Mouse (Mus musculus): Measurements from ENCODE around the gene Kif1a. TPM values are rescaled to one million over a fixed set of nuclear protein-coding genes. Genes with fewer than 3 reads are reported as not detected.
A peak's percentile ranks its signal among the peaks of the same experiment; 100 is the strongest.

Gene Kif1a
- 1 to 10 TPM in 1 of 2 experiments, under 1 TPM in 1; 0.96 to 2.4 TPM for total RNA-seq (2021)
- long read RNA-seq, experiment 1, partial matches to known transcripts = 0 of 1 reads
- long read RNA-seq, experiment 1, other reads (novel, unspliced or antisense) = 1 of 1 reads
- long read RNA-seq, experiment 2 = 0 reads

DNA sequence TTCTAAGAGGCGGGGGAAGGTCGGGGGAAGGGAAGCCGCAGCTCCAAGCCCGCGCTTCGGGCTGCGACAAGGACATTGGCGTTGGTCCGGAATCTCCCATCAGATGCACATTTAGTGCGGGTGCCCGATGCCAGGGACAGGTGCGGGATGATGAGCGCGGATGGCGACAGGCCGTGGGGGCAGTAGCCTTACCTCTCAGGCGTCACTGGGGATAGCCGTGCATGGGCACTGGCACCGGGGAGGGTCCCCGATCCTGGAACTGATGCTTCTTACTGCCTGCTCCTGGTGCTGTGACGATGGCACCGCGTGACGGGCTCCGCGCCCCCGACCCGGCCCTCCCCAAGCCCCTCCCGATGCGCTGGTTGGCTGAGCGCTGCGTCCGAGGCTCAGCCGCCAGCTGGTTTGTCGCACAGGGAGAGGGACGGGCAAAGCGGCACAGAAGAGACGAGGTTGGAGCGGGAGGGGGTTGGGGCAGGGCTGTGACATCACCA lies at the start of gene Kif1a:
Kif1a (minus strand) TSS at position 381 of the 491 bp plus-strand sequence.
- no peak for DNase-seq (ENCODE audit: low spot score)

- DNase-seq (ENCODE audit: low spot score) = no peak
These were observed 49.3 kb upstream of the Kif1a start for GRCm38 (mm10) chr1:93150907-93151661.

GRCm38 (mm10) chr1:93144176-93144575 lies 42.4 kb upstream of the Kif1a start:
- DNase-seq (ENCODE audit: low spot score) = no peak

DNA sequence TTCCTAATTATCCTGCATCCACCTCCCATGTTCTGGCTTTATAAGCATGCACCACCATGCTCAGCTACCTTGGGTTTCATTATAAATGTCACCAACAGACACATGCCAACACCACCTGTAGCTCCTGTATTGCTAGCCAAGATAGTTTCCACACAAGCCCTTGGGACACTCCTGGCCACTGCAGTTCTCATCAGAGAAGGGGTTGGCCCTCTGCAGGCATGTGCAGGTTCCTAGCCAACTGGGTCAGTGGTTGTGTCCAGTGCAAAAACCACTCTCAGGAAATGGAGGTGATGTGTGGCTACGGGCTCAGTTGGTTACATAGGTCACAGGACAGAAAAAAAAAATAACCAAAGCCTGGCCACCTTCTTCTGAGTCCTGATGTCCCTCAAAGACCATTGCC lies 41.1 kb upstream of the Kif1a start:
- no peak for DNase-seq (ENCODE audit: low spot score)

GRCm38 (mm10) chr1:93139713-93140112 lies 38.0 kb upstream of the Kif1a start:
- no peak for DNase-seq (ENCODE audit: low spot score)

- DNase-seq (ENCODE audit: low spot score) = no peak
These were observed 36.8 kb upstream of the Kif1a start for GRCm38 (mm10) chr1:93138534-93138933.

DNA sequence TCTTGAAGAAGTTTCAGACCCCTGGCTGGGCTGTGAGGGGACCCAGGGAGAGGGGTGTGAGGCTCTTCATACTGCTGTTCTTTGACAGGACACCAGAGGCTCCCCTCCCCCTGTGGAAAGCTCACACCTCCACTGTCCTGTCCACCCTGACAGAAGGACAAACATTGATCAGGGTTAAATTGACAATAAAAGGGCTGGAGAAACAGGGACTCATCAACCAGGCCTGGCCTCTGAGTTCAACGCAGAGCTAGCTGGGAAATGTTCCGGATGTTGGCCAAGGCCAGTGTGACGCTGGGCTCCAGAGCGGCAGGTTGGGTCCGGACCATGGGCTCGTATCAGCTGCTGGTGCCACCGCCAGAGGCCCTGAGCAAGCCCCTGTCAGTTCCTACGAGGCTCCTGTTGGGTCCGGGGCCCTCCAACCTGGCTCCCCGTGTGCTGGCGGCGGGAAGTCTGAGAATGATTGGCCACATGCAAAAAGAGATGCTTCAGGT lies 33.3 kb upstream of the Kif1a start, which contains the start of gene Agxt:
Agxt (plus strand) TSS at position 205 of the 491 bp plus-strand sequence.
- no peak for DNase-seq (ENCODE audit: low spot score)

- DNase-seq (ENCODE audit: low spot score) = no peak
These were observed 30.9 kb upstream of the Kif1a start for GRCm38 (mm10) chr1:93132676-93133075.

DNA sequence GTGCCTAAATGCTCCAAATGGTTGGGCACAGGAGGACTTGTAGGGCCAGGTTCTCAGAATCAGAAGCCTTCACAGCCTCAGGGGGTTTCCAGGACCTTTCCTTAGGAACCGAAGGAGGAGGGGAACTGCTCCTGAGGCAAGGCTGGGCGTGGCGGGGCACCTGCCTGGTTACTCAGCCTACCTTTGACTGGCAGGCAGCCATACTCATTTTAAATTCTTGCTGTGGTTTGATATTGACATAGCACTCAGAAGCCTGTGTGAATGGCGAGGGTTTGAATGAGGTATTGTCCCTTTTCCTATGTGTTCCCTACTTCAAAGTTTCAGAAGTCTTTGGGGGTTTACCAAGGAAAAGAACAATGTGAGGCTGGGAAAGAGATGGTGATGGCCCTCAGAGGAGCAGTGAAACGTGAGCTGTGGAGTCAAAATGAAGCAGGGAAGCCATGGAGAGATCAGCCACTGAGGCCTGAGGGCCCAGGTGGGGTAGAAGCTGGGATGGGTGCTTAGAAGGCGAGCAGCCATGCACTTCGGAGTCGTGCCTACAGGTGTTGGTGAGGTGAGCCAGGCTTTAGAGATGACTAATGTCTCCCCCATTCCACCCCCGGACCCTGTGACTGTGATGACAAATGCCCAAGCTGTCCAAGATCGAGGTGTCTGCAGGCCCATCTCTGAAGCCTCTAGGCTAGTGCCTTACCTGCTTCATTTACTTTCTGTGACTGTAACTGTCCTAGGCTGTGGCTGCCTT lies 28.7 kb upstream of the Kif1a start:
- no peak for DNase-seq (ENCODE audit: low spot score)

GRCm38 (mm10) chr1:93128710-93129349 lies 27.1 kb upstream of the Kif1a start:
- DNase-seq (ENCODE audit: low spot score) = peak; percentile 38

GRCm38 (mm10) chr1:93128209-93128608 lies 26.5 kb upstream of the Kif1a start:
- DNase-seq (ENCODE audit: low spot score) = no peak

DNA sequence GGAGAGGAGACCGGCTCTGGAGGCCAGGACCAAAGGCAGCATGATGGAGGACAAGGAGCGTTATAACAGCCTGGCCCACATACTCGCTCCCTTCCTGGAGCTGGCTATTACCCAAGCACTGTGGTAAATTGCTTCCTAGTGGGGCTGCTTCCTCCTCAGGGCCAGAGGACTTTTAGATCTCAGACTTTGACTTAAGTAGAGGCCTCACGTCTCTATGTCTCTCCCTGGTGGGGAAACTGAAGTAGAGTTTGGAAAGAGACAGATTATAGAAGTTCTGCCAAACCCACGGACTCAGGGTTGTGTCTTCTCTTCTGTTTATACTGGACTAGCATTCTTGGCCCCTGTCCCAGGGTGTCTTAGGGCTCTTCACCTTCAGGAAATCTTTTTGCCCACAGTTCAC lies 23.5 kb upstream of the Kif1a start:
- no peak for DNase-seq (ENCODE audit: low spot score)

DNA sequence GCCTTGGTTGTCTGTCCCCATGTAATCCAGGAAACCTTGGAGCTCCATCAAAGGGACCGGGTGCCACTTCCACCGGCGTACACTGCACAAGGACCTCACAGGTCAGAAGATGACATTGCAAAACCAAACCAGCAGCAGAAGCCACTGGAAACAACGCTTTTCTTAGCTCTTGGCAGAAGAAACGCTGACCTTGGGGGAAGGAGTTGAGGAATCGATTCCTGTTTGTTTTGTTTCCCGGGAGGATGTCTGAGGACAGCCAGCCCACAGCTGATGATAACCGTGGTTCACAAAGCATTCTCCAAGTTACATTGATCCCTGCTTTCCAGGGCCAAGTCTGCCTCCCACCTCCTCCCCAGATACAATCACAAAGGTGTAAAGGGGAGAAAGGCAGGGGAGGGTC lies 22.3 kb upstream of the Kif1a start:
- no peak for DNase-seq (ENCODE audit: low spot score)

- no peak for DNase-seq (ENCODE audit: low spot score)
These were observed 21.6 kb upstream of the Kif1a start for GRCm38 (mm10) chr1:93123179-93123854.

DNA sequence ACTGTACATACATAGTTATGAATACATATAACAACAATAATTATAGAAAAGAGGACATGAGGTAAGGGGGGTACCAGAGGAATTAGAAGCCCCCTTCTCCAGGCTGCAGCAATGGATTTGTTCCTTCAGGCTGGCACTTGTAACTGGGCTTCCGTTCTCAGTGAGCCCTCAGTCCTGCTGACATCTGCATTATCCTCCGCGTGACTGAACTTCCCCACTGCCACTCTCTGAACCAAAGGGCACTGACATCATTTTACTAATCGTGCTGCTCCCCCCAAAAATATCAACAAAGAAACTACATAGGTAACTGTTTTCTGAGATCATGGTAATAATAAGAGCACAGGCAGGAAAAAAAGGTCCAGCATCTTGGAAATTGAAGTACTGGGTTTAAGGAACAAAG lies 17.1 kb upstream of the Kif1a start:
- DNase-seq (ENCODE audit: low spot score) = no peak

GRCm38 (mm10) chr1:93115471-93115870 lies 13.7 kb upstream of the Kif1a start:
- no peak for DNase-seq (ENCODE audit: low spot score)

- peak; percentile 12 for DNase-seq (ENCODE audit: low spot score)
These were observed 13.1 kb upstream of the Kif1a start for GRCm38 (mm10) chr1:93114713-93115463.

DNA sequence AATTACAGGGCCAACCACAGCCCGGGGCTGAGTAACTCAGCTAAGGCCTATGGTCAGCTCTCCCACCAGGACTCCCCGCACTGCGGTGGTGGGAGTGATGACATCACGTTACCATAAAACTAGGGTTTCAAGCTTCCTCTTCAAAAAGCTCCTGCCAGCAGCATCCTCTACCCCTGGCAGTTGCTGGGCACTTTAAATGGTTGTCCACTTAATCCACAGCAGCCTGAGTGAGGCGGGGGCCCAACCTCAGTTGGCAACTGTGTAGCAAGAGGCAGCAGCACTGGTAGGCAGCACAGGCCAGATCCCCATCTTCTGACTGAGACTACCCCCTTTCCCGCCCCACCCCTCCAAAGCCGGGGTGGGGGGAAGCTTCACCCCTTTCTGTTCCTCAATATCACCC lies 949 bp upstream of the Kif1a start:
- DNase-seq (ENCODE audit: low spot score) = no peak

DNA sequence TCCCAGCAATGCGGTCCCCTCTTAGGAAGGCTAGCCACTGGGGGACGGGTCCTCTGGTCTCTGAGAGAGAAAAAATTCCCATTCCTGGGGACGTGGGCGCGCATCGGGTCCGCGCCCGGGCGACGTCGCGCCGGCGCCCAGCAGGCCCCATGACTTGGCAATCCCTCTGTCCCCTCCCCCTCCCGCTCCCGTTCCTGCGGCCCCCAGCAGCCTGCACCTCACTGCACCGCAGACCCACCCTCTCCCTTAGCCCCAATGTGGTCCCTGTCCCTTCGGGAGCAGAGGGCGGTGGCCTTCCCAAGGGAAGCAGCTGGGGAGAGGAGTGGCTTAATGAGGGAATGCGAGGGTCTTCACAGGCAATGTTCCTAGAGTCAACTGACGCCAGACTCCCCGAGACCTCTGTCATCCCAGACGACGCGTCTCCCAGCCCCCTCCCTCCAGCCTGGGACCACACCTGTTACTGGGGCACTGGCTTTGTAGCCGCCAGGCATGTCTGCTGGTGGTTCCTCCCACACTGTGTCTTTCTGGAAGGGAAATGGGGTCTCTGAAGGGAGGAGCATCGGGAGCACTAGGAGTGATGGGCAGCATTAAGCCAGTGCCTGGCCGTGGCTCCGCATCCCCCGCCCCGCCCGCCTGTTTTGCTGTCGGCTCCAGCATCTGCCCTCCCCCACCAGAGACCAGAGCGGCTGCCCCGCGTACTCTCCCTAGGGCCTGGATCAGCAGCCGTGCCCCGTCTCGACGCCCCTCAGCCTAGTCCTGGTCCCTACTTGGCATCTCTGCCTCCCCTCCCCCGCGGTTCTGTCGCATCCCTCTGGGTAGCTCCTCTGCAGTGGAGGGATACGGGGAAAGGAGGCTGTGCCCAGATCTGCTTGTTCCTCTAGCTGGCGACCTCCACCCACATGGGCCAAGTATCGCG lies 917 bp downstream of the Kif1a start:
- no peak for DNase-seq (ENCODE audit: low spot score)
